ENCODE assay signal across 9 mouse cellular contexts in the genomic region with DNA sequence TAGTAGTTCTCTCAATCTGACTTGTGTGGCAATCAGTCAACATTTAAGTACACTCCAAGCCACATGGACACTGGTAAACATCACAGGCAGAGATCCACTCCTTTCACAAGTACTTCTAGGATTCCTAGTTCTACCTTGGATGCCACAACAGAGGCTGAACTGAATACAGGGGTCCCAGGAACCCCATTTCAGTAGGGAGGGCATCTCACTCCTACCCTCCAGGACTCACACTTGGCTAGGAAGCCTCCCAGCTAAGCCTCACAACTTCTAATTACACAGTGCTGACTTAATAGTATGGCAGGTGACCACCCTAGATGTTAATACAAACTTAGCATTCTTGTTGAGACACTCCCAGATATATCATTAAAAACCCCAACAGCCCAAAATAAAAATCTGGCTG. TPM values are rescaled to one million over a fixed set of nuclear protein-coding genes. Genes with fewer than 3 reads are reported as not detected.
DNase-seq lines count a peak whose midpoint lies in the region; ATAC-seq and TF ChIP-seq lines count a peak whose summit lies in the region.
"Had no signal": no experiment of that assay in that cellular context is flagged by ENCODE, and none has a peak within 500 bp of the region (broad histone marks: within the 10 kb centered on the region; RNA-seq: fewer than 3 reads in every experiment).

No protein-coding gene starts in this region.

- TF ChIP-seq CTCF in ES-Bruce4 (IDR thresholded peaks at IDR 0.05; ENCODE audit: low read depth, low read length), result no peak

- peaks cover 18% of the 10 kb centered on the region for H3K36me3 ChIP-seq in heart, embryonic 10.5 days
- H3K36me3 ChIP-seq in ES-Bruce4 (ENCODE audit: control insufficient read depth, insufficient read depth, low read length, poor library complexity, severe bottlenecking), result peaks cover 9% of the 10 kb centered on the region
- peaks cover 9% of the 10 kb centered on the region for H3K36me3 ChIP-seq in heart, embryonic 16.5 days (ENCODE audit: control insufficient read depth, insufficient read depth)
- peaks cover 21% of the 10 kb centered on the region; the same call in 1 of the 2 replicates for H3K36me3 ChIP-seq in liver, embryonic 15.5 days (replicated peaks)

- no peak for ATAC-seq in heart, embryonic 16.5 days (replicated peaks; ENCODE audit: extremely low read depth, insufficient read depth, low FRiP score)
- no peak for ATAC-seq in liver, embryonic 15.5 days (ENCODE audit: insufficient read depth)

- no peaks in the 10 kb centered on the region for H3K9me3 ChIP-seq in heart, embryonic 10.5 days
- H3K9me3 ChIP-seq in ES-Bruce4 (replicated peaks; ENCODE audit: control insufficient read depth, insufficient read depth, low read length, poor library complexity, severe bottlenecking), result no peaks in the 10 kb centered on the region
- no peaks in the 10 kb centered on the region for H3K9me3 ChIP-seq in heart, embryonic 16.5 days (replicated peaks; ENCODE audit: control insufficient read depth, low read length)
- no peaks in the 10 kb centered on the region for H3K9me3 ChIP-seq in liver, embryonic 15.5 days (replicated peaks)

- H3K4me1 ChIP-seq in heart, embryonic 10.5 days, result peaks cover 16% of the 10 kb centered on the region
- no peaks in the 10 kb centered on the region for H3K4me1 ChIP-seq in ES-Bruce4 (ENCODE audit: control insufficient read depth, insufficient read depth, low read length)
- peaks cover 23% of the 10 kb centered on the region for H3K4me1 ChIP-seq in heart, embryonic 16.5 days (ENCODE audit: control insufficient read depth, insufficient read depth, low read length)
- H3K4me1 ChIP-seq in liver, embryonic 15.5 days (replicated peaks), result peaks cover 39% of the 10 kb centered on the region

- DNase-seq in heart, embryonic 10.5 days (ENCODE audit: low spot score), result peak; percentile 64
- no peak for DNase-seq in heart, adult 18-20 months
- no peak for DNase-seq in left cerebral cortex, adult 9 months (ENCODE audit: low spot score in 2 of 2)
- DNase-seq in ovary, postnatal 36 days (ENCODE audit: low spot score), result no peak
- DNase-seq in right cerebral cortex, postnatal 10 days (ENCODE audit: low spot score in 2 of 2), result no peak
- DNase-seq: kidney, adult 2 months had no signal

- H3K27me3 ChIP-seq in heart, embryonic 10.5 days (ENCODE audit: insufficient read depth, poor library complexity, severe bottlenecking), result no peaks in the 10 kb centered on the region
- no peaks in the 10 kb centered on the region for H3K27me3 ChIP-seq in ES-Bruce4 (ENCODE audit: control insufficient read depth, insufficient read depth, low read length, poor library complexity, severe bottlenecking)
- no peaks in the 10 kb centered on the region for H3K27me3 ChIP-seq in heart, embryonic 16.5 days (ENCODE audit: control insufficient read depth, insufficient read depth, low read length)
- H3K27me3 ChIP-seq in liver, embryonic 15.5 days, result no peaks in the 10 kb centered on the region

- H3K4me3 ChIP-seq in heart, embryonic 10.5 days, result peak overlapping the region; percentile 98
- peak overlapping the region; percentile 17; the same call in 1 of the 2 replicates for H3K4me3 ChIP-seq in ES-Bruce4 (ENCODE audit: low read depth, low read length)
- peak overlapping the region; percentile 99 for H3K4me3 ChIP-seq in heart, embryonic 16.5 days (ENCODE audit: low read length)
- peak overlapping the region; percentile 96 for H3K4me3 ChIP-seq in liver, embryonic 15.5 days (replicated peaks)

- no peak for TF ChIP-seq POLR2A in ES-Bruce4 (IDR thresholded peaks at IDR 0.05; ENCODE audit: insufficient read depth, low read length)

- H3K27ac ChIP-seq in heart, embryonic 10.5 days, result no peak overlapping the region
- no peak overlapping the region for H3K27ac ChIP-seq in ES-Bruce4 (ENCODE audit: insufficient read depth, low read length)
- H3K27ac ChIP-seq in heart, embryonic 16.5 days (ENCODE audit: low read length), result no peak overlapping the region
- 0 out of 2 replicates have a peak overlapping the region, but pooled peaks have one; percentile 9 for H3K27ac ChIP-seq in liver, embryonic 15.5 days (replicated peaks)

- H3K9ac ChIP-seq in ES-Bruce4 (ENCODE audit: low read depth, poor library complexity, severe bottlenecking), result peak overlapping the region; percentile 94
- H3K9ac ChIP-seq in heart, embryonic 16.5 days (ENCODE audit: low read length), result peak overlapping the region; percentile 94
- peak overlapping the region; percentile 86; the same call in 1 of the 2 replicates for H3K9ac ChIP-seq in liver, embryonic 15.5 days

- H3K4me2 ChIP-seq in heart, embryonic 16.5 days (ENCODE audit: low read depth, low read length), result peak overlapping the region; percentile 94
- peak overlapping the region; percentile 87 for H3K4me2 ChIP-seq in liver, embryonic 15.5 days

- no peak for TF ChIP-seq EP300 in ES-Bruce4 (IDR thresholded peaks at IDR 0.05; ENCODE audit: insufficient read depth, low read depth, low read length)

RNA-seq across cellular contexts. Expression of a gene that starts 6.7 kb away (rescaled TPM):
- polyA plus RNA-seq in heart, embryonic 10.5 days (2016; fragmentation: Nextera tagmentation; extraction: Ambion mirVana), result 65.0 and 74.3 TPM in 2 replicates
- total RNA-seq in heart, adult 18-20 months (2021), result 10 to 100 TPM; 17.5 to 30.0 TPM
- 48.3 and 50.6 TPM in 2 replicates for polyA plus RNA-seq in ES-Bruce4 (2011; ENCODE audit: insufficient read depth, insufficient read length, low read depth, missing spikeins)
- 57.1 and 63.8 TPM in 2 replicates for polyA plus RNA-seq in heart, embryonic 16.5 days (2015; fragmentation: Nextera tagmentation; extraction: Ambion mirVana)
- 36.7 and 37.1 TPM in 2 replicates for polyA plus RNA-seq in liver, embryonic 15.5 days (2015; fragmentation: Nextera tagmentation; extraction: Ambion mirVana)

RNA-seq across cellular contexts. Expression of a gene that starts 20.0 kb away (rescaled TPM):
- polyA plus RNA-seq in heart, embryonic 10.5 days (2016; fragmentation: Nextera tagmentation; extraction: Ambion mirVana), result 32.5 and 43.7 TPM in 2 replicates
- total RNA-seq in heart, adult 18-20 months (2021), result 100 to 1,000 TPM; 393 to 402 TPM
- polyA plus RNA-seq in ES-Bruce4 (2011; ENCODE audit: insufficient read depth, insufficient read length, low read depth, missing spikeins), result 5.8 and 6.6 TPM in 2 replicates
- polyA plus RNA-seq in heart, embryonic 16.5 days (2015; fragmentation: Nextera tagmentation; extraction: Ambion mirVana), result 38.5 and 43.2 TPM in 2 replicates
- 0.21 and 0.23 TPM in 2 replicates for polyA plus RNA-seq in liver, embryonic 15.5 days (2015; fragmentation: Nextera tagmentation; extraction: Ambion mirVana)

RNA-seq across cellular contexts. Expression of a gene that starts 20.4 kb away (rescaled TPM):
- 0.21 and 1.1 TPM in 2 replicates for polyA plus RNA-seq in heart, embryonic 10.5 days (2016; fragmentation: Nextera tagmentation; extraction: Ambion mirVana)
- total RNA-seq in heart, adult 18-20 months (2021), result not detected
- 2.4 and 2.7 TPM in 2 replicates for polyA plus RNA-seq in ES-Bruce4 (2011; ENCODE audit: insufficient read depth, insufficient read length, low read depth, missing spikeins)
- 0.18 and 0.36 TPM in 2 replicates for polyA plus RNA-seq in heart, embryonic 16.5 days (2015; fragmentation: Nextera tagmentation; extraction: Ambion mirVana)
- 0.10 and 0.21 TPM in 2 replicates for polyA plus RNA-seq in liver, embryonic 15.5 days (2015; fragmentation: Nextera tagmentation; extraction: Ambion mirVana)

RNA-seq across cellular contexts. Expression of a gene that starts 54.6 kb away (rescaled TPM):
- 13.0 and 19.2 TPM in 2 replicates for polyA plus RNA-seq in heart, embryonic 10.5 days (2016; fragmentation: Nextera tagmentation; extraction: Ambion mirVana)
- 100 to 1,000 TPM; 203 to 216 TPM for total RNA-seq in heart, adult 18-20 months (2021)
- 4.4 and 4.9 TPM in 2 replicates for polyA plus RNA-seq in ES-Bruce4 (2011; ENCODE audit: insufficient read depth, insufficient read length, low read depth, missing spikeins)
- polyA plus RNA-seq in heart, embryonic 16.5 days (2015; fragmentation: Nextera tagmentation; extraction: Ambion mirVana), result 14.7 and 15.3 TPM in 2 replicates
- polyA plus RNA-seq in liver, embryonic 15.5 days (2015; fragmentation: Nextera tagmentation; extraction: Ambion mirVana), result 3.8 and 4.6 TPM in 2 replicates

Comparison
In these comparisons a context has a peak if more than half of its experiments do, and no peak if none do; other contexts are left out.
1. H3K4me3 ChIP-seq: peak in every context shown above with its lines; median percentile 99 in heart, embryonic 16.5 days; 98 in heart, embryonic 10.5 days; 96 in liver, embryonic 15.5 days; 17 in ES-Bruce4.